Mouse (Mus musculus) urinary bladder, postnatal 25 days (tissue): ENCODE results near the gene Nelfb.
"Not testable (repeated sequence)": the region's sequence is repeated elsewhere in the genome, so short reads cannot be mapped to it uniquely, and the experiment has no call there.

Experiments
- DNase-seq: peaks from one replicate; pipeline ENCODE4 v3.0.0; 2022; ENCODE audit warnings: low spot score

The Nelfb gene

DNA sequence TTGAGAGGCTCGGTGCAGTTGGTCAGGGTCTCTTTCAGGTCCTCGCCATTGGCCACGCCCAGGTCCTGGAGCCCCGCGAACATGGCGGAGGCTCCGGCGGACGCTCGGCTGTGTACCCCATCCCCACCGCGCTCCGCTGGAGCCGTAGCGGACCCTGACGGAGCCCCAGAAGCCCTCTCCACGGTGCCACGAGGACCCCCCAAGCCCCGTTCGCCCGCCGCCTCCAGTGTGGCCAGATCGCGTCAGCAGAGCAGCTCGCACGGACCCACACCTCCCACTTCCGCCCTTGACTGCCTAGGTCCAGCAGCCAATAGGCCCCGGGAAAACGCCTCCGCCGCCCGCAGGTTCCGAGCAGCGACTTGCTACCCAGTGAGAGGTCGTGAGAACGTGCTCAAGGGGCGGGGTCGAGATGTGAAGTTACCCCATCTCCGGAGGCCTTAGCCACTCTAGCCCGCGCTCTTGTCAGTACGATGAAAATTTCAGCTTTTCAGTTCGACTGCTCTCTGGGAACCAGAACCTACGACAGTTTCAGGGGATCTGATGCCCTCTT lies at the start of gene Nelfb:
Gene Nelfb, minus strand, starts transcription at position 369 of the 550 bp plus-strand sequence.
- peak; percentile 83 for DNase-seq

DNA sequence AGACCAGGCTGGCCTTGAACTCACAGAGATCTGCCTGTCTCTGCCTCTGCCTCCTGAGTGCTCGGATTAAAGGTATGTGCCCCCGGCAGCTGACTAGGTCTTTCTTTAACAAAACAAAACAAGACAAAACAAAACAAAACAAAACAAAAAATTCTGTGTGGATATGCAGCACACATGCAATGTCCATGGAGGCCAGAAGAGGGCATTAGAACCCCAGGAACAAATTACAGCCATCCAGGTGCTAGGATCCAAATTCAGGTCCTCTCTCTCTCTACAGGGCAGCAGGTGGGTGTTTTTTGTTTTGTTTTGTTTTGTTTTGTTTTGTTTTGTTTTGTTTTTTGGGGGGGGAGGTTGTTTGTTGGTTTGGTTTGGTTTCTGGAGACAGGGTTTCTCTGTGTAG lies 47.6 kb upstream of the Nelfb start:
- no peak for DNase-seq

DNA sequence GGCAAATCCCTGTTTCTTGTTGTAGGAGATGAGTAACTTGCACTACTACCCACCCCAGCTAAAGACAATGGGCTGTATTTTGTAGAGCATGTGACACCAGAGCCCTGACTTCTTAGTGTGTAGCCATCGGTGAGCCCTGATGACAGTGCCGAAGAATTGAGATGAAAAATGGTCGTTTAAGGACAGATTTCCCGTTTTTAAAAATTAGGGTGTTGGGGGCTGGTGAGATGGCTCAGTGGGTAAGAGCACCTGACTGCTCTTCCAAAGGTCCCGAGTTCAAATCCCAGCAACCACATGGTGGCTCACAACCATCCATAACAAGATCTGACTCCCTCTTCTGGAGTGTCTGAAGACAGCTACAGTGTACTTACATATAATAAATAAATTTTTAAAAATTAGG lies 46.0 kb upstream of the Nelfb start:
- DNase-seq = not testable (repeated sequence)

DNA sequence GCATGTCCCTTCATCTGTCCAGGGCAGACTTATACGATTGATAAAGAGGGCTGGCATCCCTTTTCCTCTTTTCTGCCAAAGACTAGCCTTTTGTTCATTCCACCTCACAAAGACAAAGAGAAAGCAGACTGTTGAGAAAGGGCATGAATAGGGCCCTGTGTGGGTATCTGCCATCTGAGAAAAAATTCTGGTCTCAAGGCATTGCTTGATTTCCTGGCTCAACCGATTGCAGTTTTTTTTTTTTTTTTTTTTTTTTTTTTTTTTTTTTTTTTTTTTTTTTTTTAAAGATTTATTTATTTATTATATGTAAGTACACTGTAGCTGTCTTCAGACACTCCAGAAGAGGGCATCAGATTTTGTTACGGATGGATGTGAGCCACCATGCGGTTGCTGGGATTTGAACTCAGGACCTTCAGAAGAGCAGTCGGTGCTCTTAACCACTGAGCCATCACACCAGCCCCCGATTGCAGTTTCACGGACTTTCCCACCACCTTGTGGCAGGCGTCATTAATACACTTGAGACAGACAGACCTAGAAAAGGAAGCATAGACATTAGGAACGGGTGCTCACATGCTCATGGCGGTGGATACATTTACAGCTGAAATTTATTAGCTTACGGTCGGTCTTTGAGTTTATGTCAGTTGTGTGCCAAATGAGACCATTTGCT lies 45.3 kb upstream of the Nelfb start:
- not testable (repeated sequence) for DNase-seq

GRCm38 (mm10) chr2:25255284-25255779 lies 44.0 kb upstream of the Nelfb start, which contains the start of gene Tmem203:
Gene Tmem203 (plus strand): TSS chr2:25255439.
- DNase-seq = peak; percentile 86

DNA sequence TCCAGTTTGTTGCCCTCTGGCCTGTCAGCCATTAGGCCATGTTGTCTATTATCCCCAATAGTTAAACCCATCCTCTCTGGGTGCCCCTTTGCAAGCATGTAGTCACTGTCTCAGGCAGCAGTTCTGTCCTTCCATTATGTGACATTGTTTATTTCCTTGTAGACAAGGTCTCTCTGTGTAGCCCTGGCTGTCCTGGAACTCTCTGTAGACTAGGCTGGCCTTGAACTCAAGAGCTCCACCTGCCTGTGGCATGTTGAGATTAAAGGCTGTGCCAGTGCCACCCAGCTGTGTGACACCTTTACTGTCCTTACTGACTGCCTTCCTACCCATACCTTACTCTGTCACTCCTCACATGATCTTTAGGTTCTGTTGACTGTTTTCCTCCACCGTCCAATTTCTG lies 41.0 kb upstream of the Nelfb start:
- no peak for DNase-seq

DNA sequence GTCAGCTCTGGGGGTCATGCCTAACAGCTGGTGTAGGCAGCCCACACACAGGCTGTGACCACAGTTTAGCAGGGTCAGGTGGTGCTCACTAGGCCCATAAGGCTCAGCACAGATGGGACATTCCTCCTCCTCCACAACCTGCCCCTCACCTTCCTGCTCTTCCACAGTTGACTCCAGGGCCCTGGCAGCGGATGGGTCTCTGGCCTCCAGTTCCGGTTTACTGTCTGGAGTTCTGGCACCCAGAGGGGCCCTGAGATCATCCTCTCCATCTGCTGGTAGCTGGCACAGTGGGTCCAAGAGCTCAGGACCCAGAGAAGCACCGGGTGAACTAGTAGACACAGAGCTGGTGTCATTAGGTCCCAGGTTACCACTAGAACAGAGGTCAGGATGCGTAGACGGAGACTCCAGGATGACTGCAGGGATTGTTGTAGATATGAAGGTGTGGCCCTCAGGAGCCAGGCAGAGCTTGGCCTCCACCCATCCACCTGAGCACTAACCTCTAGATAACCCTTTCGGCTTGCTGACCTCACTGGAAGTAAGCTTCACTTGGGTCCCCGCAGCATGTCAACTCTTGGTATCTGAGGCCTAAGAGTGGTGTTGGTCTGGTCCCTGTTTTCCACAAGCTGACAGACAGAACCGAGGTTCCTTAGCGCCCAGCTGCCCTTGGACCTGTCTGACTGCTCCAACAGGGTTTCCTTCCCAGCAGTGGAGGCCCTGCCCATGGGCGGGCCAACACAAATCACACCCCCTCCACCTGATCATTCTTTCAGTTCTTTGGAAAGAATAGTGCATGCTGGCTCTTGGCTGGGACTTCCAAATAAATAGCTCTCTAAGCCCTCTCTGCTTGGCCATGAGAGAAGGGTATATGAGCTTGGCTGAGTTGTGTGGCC lies 35.1 kb upstream of the Nelfb start, which contains the start of gene AL732309.1:
Gene AL732309.1, minus strand, starts transcription at position 681 of the 890 bp plus-strand sequence.
- DNase-seq = peak; percentile 21

DNA sequence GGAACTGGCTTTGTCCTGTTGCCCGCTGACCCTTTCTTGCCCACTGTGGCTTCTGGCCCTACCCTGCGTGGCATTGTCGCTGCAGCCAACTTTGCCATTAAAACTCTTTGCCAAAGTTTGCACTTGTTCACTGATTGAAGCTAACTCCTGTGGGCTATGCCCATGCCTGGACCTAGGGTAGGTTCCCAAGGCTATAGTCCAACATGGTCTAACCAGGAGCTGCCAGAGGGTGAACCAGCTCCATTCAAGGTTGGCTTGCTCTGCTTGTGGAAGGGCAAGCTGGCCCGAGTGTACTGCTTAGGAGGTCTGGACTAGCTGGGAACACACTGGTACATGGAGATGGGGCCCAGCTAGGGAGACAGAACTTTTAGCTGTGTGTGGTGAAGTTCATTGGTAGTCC lies 32.9 kb upstream of the Nelfb start:
- no peak for DNase-seq

DNA sequence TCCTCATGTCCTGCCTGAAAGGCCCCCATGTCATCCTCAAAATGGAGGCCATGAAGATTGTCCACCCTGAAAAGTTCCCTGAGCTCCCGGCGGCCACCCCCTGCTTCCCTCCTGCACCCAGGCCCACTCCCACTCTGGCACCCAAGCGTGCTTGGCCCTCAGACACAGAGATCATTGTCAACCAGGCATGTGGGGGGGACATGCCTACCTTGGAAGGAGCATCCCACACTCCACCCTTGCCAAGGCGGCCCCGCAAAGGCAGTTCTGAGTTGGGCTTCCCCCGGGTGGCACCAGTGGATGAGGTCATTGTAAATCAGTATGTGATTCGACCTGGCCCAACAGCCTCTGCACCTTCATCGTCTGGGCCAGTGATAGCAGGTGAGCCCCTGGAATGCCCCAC lies 32.1 kb upstream of the Nelfb start:
- no peak for DNase-seq

DNA sequence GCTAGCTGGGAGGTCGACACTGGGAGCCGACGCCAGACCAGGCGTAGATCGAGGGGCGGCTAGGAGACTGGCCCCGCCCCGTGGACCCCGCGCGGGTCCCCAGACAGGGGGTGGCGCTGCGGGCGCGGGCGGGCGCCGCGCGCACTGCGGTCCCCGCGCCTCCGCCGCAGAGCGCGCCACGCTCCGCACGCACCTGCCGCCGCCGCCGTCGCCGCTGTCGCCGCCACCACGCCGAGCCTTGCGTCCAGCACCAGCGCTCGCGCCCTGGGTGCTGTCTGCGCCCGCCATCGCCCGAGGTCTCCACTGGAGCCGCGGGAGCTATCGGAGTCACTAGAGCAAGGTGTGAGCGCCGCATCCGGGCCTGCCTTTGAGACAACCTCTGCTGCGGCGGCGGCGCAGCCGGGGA lies 30.8 kb upstream of the Nelfb start, which contains the start of the genes Rnf208 and Cysrt1:
Gene Rnf208, plus strand, starts transcription at position 155 of the 406 bp plus-strand sequence.
Gene Cysrt1, minus strand, starts transcription at position 352 of the 406 bp plus-strand sequence.
- DNase-seq = no peak

DNA sequence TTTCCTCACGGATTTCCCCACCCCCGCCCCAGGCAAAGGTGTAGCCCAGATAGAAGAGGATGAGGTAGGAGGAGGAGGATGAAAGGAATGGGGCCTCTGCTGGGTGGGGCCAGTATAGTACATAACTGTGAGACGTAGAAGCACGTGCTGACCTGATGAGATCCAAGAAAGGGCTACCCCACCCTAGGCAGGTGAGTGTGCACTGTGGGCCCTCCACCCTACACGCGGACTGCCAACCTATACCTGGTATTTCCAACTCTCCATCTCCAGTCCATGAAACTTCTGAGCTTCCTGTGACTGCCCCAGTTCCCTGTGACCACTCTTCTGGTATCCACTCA lies 30.1 kb upstream of the Nelfb start:
- no peak for DNase-seq

DNA sequence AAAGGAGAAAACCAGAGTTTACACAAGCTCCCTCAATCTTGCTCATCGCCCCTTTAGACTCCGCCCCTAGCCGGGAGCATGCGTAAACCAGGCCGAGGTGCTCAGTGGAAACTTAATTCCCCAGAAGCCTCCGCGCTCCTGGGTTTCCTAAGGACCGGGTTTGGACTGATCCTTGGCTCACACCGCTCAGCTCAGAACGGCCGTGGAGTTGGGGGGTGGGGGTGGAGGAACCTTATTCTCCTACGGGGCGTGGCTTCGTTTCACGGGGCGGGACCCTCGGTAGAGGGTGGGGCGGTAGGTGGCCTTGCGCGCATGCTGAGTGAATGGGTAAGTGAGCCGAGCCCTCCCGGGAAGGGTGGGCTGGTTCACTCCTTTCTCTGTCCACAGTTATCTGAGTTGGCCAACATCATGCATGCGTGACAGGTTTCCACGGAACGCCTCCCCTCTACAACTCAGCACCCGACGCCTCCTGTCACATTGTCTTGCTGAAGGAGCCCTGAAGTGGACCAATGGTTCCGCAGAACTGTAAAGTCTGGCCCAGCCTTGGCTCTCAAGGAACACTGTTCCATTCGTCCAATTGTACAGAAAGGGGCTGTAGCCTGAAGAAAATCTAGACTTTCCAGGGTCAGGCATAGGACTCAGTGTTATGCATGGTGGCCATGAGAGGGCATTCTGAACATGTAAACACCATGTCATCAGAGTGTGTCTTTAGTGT lies 29.6 kb upstream of the Nelfb start:
- peak; percentile 61 for DNase-seq

GRCm38 (mm10) chr2:25240310-25240709 lies 29.0 kb upstream of the Nelfb start:
- DNase-seq = no peak

DNA sequence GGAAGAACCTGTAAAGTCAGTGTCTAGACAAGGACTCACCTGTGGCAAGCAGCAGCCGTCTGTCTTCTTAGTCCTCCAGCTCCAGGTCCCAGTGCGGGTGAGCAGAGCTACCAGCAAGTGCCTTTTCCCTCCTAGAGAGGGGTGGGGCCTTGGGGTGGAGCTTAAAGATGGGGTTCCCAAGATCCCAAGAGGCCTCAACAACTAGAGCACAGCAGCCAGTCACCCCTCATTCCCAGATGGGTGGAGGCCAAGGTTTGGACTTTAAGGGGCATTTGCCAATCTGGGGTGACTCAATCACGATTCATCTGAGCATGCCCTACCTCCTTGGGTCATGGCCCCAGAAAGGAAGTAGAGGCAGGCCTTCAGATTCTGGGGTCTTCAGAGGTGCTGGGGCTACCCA lies 28.5 kb upstream of the Nelfb start:
- DNase-seq = no peak

- no peak for DNase-seq
Measured at GRCm38 (mm10) chr2:25238106-25238505, 26.8 kb upstream of the Nelfb start.

DNA sequence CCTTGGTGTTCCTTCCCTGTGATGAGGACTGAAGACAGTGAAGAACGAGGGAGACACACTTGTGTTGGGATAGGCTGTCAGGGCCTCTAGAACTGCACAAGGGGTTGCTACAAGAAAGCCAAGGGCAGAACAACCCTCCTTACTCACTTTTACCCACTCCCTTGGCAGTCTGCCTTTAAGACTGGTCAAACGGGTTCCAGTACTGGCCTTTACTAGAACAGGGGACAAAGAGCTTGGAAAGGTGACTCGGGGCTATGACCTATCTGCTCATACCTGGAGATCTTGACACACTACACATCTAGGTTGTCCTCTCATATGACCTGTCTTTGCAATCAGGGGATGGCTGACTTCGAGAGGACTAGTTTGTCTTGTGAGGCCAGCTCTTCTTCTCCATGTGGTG lies 26.2 kb upstream of the Nelfb start:
- DNase-seq = peak; percentile 71

DNA sequence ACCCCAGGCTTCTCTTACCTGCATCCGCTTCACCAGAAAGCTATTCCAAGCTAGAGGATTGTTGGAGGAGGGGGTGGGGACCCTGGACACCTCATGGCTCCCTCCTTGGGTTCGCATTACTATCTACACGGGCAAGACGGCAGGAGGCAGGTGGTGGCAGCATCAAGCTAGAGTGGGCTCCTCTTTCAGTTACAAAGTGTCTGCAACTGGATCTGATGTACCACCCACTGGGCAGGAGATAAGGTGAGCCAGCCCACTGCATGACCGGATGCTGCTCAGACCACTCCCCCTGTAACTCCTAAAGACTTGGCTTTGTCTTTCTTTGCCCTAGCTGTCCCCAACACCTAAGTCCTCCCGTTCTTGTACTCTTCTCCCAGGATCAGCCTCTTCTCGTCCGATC lies 25.3 kb upstream of the Nelfb start, which contains the start of gene Rnf224:
Gene Rnf224, minus strand, starts transcription at position 174 of the 400 bp plus-strand sequence.
- DNase-seq = no peak

- no peak for DNase-seq
Measured at GRCm38 (mm10) chr2:25234551-25235220, 23.4 kb upstream of the Nelfb start.

DNA sequence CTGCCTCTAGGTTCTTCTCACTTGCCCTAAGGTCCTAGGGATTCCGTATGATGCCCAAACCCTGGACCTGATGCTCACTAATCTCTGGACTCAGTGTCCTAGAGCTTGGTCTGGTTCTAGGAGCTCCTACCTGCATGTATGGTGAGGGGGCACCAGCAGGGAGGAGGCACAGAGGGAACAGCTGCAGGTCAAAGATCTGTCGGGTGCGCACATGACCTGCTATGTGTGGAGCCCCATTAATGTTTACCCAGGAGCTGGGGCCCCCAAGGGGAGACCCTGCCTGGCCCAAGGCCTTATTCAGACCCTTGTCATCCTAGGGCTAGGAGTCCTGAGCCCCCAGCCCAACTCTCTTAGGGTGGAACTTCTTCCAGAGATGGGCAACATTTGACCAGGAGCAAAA lies 22.8 kb upstream of the Nelfb start, which contains the start of gene Slc34a3:
Gene Slc34a3, minus strand, starts transcription at position 315 of the 400 bp plus-strand sequence.
- DNase-seq = no peak

DNA sequence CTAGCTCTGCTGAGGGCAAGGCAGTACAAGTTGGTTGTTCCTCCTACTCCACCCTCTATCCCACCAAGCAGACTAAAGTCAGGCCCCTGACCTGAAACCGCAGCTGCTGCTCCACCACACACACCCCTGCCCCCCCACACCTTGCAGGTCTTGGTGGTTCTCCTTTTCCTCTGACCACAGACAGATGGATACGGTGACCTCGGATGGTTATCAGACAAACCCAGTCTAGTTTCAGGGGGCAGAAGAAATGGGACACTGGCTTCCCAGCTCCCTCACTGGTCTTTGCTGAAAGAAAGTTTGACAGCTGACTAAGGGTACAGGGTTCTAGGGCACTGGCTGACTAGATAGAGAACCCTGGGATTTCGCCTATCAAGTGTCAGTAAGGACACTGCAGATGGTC lies 22.1 kb upstream of the Nelfb start:
- no peak for DNase-seq

DNA sequence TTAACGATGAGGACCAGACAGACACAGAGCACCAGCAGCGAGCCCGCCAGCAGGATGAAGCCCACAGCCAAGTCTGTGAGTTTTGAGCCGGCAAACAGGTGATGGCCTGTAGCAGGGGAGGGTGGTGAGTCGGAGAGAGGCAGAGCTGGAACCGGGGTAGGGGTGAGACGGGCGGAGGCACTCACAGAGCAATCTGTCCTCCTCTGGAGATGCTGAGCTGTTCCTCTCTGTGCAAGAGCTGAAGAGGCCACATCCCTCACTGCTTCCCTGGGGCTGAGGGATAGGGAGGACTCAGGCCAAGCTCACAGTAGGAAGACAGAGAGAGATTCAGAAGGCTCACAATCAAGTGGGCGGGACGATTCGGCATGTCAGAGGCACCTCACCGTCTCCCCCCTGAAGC lies 19.7 kb upstream of the Nelfb start:
- no peak for DNase-seq
